Mouse (Mus musculus): Measurements from ENCODE around the gene Ubald2. TPM values are rescaled to one million over a fixed set of nuclear protein-coding genes. Genes with fewer than 3 reads are reported as not detected.

The Ubald2 gene
- total RNA-seq (2023), result 10 to 100 TPM; 82.9 to 92.3 TPM

DNA sequence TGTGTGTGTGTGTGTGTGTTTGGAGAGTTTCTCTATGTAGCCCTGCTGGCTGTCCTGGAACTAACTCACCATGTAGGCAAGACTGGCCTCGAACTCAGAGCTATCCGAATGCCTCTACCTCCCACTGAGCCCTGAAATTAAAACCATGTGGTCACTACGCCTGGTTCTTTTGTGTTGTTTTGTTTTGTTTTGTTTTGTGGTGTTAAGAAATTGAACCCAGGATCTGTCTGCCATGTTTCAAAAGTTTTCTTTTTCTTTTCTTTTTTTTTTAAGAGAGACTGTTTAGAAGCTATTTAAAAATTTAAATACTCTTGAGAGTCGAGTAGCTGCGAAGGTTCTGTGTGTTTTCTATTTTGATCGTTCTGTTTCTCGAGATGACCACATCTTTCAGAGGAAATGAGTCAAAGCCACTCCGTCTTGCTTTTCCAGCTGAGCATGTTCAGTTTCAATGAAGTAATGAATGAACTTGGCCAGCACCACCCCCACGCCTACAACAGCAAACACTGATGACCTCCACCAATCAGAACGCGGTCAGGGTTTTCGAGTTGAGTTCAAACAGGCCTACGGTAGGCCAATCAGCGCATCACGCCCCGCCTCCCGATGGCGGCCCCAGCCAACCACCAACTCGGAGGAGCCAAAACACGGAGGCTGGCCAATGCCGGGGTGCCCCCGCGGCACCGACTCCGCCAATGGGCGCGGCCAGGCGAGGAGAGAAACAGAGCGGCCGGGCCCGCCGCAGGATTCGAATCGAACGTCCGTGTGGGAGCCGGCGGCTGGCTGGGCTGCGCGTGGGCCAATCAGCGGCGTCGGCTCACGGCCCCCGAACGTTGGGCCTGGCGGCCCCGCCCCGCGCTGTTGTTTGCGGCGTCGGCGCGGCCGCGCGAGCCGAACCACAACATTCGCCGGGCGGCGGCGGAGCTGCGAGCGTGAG lies at the start of gene Ubald2:
Ubald2 (plus strand) TSS at position 739 of the 931 bp plus-strand sequence.

DNA sequence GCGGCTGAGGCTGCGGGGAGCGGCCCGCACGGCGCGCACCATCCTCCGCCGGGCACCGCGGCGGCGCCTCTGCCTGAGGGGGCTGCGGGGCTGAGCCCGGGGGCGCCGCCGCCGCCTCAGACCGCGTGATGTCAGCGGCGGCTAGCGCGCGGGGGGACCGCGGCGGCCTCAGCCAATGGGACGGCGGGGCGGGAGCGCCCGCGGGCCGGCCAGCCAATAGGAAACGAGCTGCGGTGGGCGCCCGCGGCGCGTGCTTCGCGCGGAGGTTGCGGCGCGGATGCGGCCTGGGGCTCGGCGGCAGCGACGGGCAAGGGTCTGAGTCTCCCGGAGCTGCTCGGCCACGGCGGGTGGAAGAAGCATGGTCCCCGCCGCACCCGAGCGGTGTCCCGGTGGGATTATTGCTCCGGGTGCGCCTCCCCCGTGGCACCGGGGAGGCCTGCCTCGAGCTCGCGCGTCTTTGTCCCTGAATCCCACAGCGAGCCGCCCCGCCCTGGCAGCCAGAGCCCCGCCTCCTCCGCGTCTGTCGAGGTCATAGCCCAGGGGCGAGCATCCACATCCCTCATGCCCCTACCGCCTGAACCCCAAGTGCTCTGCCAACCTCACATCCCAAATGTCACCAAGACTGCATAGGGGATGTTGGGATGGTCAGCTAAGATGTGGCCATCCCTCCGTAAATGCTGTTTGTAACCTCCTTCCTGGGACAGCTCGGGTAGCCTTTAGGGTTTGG lies 20.8 kb upstream of the Ubald2 start, which contains the start of gene Rnf157:
Rnf157 (minus strand) TSS at position 129 of the 727 bp plus-strand sequence.

DNA sequence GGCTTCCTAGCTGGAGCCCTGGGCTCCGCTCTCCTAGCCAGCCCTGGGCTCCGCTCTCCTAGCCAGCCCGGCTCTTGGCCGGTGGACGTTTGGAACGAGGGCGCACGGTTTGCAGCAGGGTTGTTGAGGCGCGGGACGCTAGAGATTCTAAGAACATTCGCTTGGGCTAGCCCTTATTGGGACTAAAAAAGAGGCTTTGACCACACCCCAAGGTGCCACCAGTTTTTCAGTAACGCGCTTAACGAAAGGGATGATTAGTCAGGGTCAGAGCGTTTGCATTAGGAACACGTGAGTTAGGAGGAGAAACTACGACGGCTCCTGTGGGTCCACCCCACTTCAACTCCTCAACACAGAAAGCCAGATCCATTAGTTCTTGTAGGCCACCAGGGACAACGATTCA lies 32.2 kb downstream of the Ubald2 start, which contains the start of gene Qrich2:
Qrich2 (minus strand) TSS at position 101 of the 400 bp plus-strand sequence.

Other genes with a start within 250 kb of the Ubald2 start
- gene Ten1, start 235.2 kb upstream of the Ubald2 start, total RNA-seq (2023), result 10 to 100 TPM; 32.1 to 33.1 TPM
- 10 to 100 TPM; 29.1 to 32.8 TPM for gene Acox1, start 235.0 kb upstream of the Ubald2 start, total RNA-seq (2023)
- under 1 TPM in 1 of 2 experiments, not detected in 1; 0.09 TPM for gene Evpl, start 196.0 kb upstream of the Ubald2 start, total RNA-seq (2023)
- gene Srp68, start 159.9 kb upstream of the Ubald2 start, total RNA-seq (2023), result 10 to 100 TPM; 35.3 to 37.0 TPM
- gene Galr2, start 153.2 kb upstream of the Ubald2 start, total RNA-seq (2023), result not detected
- gene Exoc7, start 126.9 kb upstream of the Ubald2 start, total RNA-seq (2023), result 10 to 100 TPM; 39.2 to 47.8 TPM
- gene Foxj1, start 98.7 kb upstream of the Ubald2 start, total RNA-seq (2023), result under 1 TPM in 1 of 2 experiments, not detected in 1; 0.13 TPM
- 1 to 10 TPM; 2.5 to 3.3 TPM for gene Rnf157, start 21.1 kb upstream of the Ubald2 start, total RNA-seq (2023)
- not detected for gene Qrich2, start 32.1 kb downstream of the Ubald2 start, total RNA-seq (2023)
- gene Prpsap1, start 60.1 kb downstream of the Ubald2 start, total RNA-seq (2023), result 10 to 100 TPM; 24.9 to 30.1 TPM
- 1 to 10 TPM; 2.1 to 8.8 TPM for gene Sphk1, start 96.8 kb downstream of the Ubald2 start, total RNA-seq (2023)
- gene Ube2o, start 147.4 kb downstream of the Ubald2 start, total RNA-seq (2023), result 1 to 10 TPM; 7.8 to 8.2 TPM
- not detected for gene Aanat, start 152.3 kb downstream of the Ubald2 start, total RNA-seq (2023)
- 10 to 100 TPM; 93.8 to 95.4 TPM for gene Rhbdf2, start 192.9 kb downstream of the Ubald2 start, total RNA-seq (2023)
- gene Prcd, start 219.4 kb downstream of the Ubald2 start, total RNA-seq (2023), result not detected
- gene Cygb, start 220.2 kb downstream of the Ubald2 start, total RNA-seq (2023), result not detected